Mouse (Mus musculus) lung, embryonic 15.5 days (tissue): ENCODE results near the gene Atxn2. TPM values are rescaled to one million over a fixed set of nuclear protein-coding genes. Genes with fewer than 3 reads are reported as not detected.
"Not testable (repeated sequence)": the region's sequence is repeated elsewhere in the genome, so short reads cannot be mapped to it uniquely, and the experiment has no call there.

Experiments
- ATAC-seq: fragments of 200-750 bp; cut with Nextera tagmentation; 2 replicates; pipeline ENCODE4 v1.8.0; 2017; ENCODE audit warnings: moderate number of reproducible peaks, borderline replicate concordance; ENCODE audit not compliant: low FRiP score, low TSS enrichment; ENCODE audit errors: extremely low read depth
- H3K27ac ChIP-seq: fragments of 300-500 bp; sonication (generic); 2 replicates; pipeline ENCODE4 v1.5.1; 2015; ENCODE audit warnings: moderate library complexity, mild to moderate bottlenecking, inconsistent platforms
- H3K27me3 ChIP-seq: fragments of 300-500 bp; sonication (generic); 2 replicates; pipeline ENCODE4 v1.6.1; 2015; ENCODE audit warnings: inconsistent platforms
- H3K36me3 ChIP-seq: fragments of 300-500 bp; sonication (generic); 2 replicates; pipeline ENCODE4 v1.6.1; 2015; ENCODE audit warnings: inconsistent platforms
- H3K4me1 ChIP-seq: fragments of 300-500 bp; sonication (generic); 2 replicates; pipeline ENCODE4 v1.6.1; 2015; ENCODE audit warnings: inconsistent platforms
- H3K4me2 ChIP-seq: fragments of 300-500 bp; sonication (generic); 2 replicates; pipeline ENCODE4 v1.6.1; 2015; ENCODE audit warnings: inconsistent platforms, mild to moderate bottlenecking, moderate library complexity
- H3K4me3 ChIP-seq: fragments of 300-500 bp; sonication (generic); 2 replicates; pipeline ENCODE4 v1.5.1; 2015; ENCODE audit warnings: mild to moderate bottlenecking, inconsistent platforms
- H3K9ac ChIP-seq: fragments of 300-500 bp; sonication (generic); 2 replicates; pipeline ENCODE4 v1.6.1; 2015; ENCODE audit warnings: inconsistent platforms
- H3K9me3 ChIP-seq: fragments of 300-500 bp; sonication (generic); 2 replicates; pipeline ENCODE4 v1.6.1; 2016; ENCODE audit warnings: inconsistent platforms
- WGBS: fragments of 180-500 bp; shearing (Covaris S2); methylation state at CpG from one replicate; pipeline ENCODE4 v1.1.7; 2015; 5-methylcytosine and 5-hydroxymethylcytosine counted together
- polyA plus RNA-seq: library from polyadenylated mRNA; unstranded; fragments of >200 nt; fragmentation: Nextera tagmentation; extraction: Ambion mirVana; gene quantifications from 2 replicates; pipeline ENCODE4 v1.2.1, GENCODE M21; 2015

The Atxn2 gene
- polyA plus RNA-seq, 1 experiment from 2014 or later = 60.8 TPM

- H3K9ac ChIP-seq = peak overlapping the region; percentile 92
- WGBS = 0% methylated on average over 37 of the region's 66 CpGs
- H3K4me3 ChIP-seq = peak overlapping the region; percentile 99
- peaks cover 25% of the 10 kb centered on the region for H3K4me1 ChIP-seq
- H3K27ac ChIP-seq = peak overlapping the region; percentile 97
- H3K4me2 ChIP-seq = peak overlapping the region; percentile 78
- H3K9me3 ChIP-seq = no peaks in the 10 kb centered on the region
- peaks cover 2% of the 10 kb centered on the region; the same call in 1 of the 2 replicates for H3K36me3 ChIP-seq
- no peaks in the 10 kb centered on the region for H3K27me3 ChIP-seq
- peak; percentile 47 for ATAC-seq
Observed at GRCm38 (mm10) chr5:121712232-121712933, 1.2 kb downstream of the Atxn2 start.

GRCm38 (mm10) chr5:121712934-121713538 is 1.9 kb downstream of the Atxn2 start:
- Histone ChIP-seq H3K27me3 (no peaks in the 10 kb centered on the region), H3K27ac (peak overlapping the region; percentile 97), H3K36me3 (peaks cover 5% of the 10 kb centered on the region; the same call in 1 of the 2 replicates), H3K9me3 (no peaks in the 10 kb centered on the region), H3K9ac (peak overlapping the region; percentile 92), H3K4me1 (peaks cover 25% of the 10 kb centered on the region), H3K4me2 (peak overlapping the region; percentile 78), H3K4me3 (peak overlapping the region; percentile 99)
- 1% methylated on average over 31 of the region's 32 CpGs for WGBS
- 0 out of 2 replicates have a peak, but pooled peaks have one; percentile 9 for ATAC-seq

- H3K27me3 ChIP-seq = no peaks in the 10 kb centered on the region
- H3K4me3 ChIP-seq = no peak overlapping the region
- peak overlapping the region; percentile 78 for H3K4me2 ChIP-seq
- WGBS = 61% methylated on average over 1 of the region's 1 CpGs
- H3K27ac ChIP-seq = 0 out of 2 replicates have a peak overlapping the region, but pooled peaks have one; percentile 6
- H3K36me3 ChIP-seq = peaks cover 5% of the 10 kb centered on the region; the same call in 1 of the 2 replicates
- H3K4me1 ChIP-seq = peaks cover 31% of the 10 kb centered on the region
- no peaks in the 10 kb centered on the region for H3K9me3 ChIP-seq
- H3K9ac ChIP-seq = no peak overlapping the region
- no peak for ATAC-seq
Observed at GRCm38 (mm10) chr5:121714331-121714730, 3.2 kb downstream of the Atxn2 start.

GRCm38 (mm10) chr5:121714928-121715327 is 3.8 kb downstream of the Atxn2 start:
- Histone ChIP-seq H3K36me3 (peaks cover 5% of the 10 kb centered on the region; the same call in 1 of the 2 replicates), H3K4me3 (no peak overlapping the region), H3K27me3 (no peaks in the 10 kb centered on the region), H3K4me2 (no peak overlapping the region), H3K9ac (no peak overlapping the region), H3K4me1 (peaks cover 34% of the 10 kb centered on the region), H3K9me3 (no peaks in the 10 kb centered on the region), H3K27ac (no peak overlapping the region)
- no peak for ATAC-seq
- 56% methylated on average over 6 of the region's 6 CpGs for WGBS

- 70% methylated on average over 5 of the region's 5 CpGs for WGBS
- no peak overlapping the region for H3K9ac ChIP-seq
- H3K4me3 ChIP-seq = no peak overlapping the region
- no peak for ATAC-seq
- H3K4me1 ChIP-seq = peaks cover 49% of the 10 kb centered on the region
- H3K27ac ChIP-seq = no peak overlapping the region
- H3K4me2 ChIP-seq = no peak overlapping the region
- peaks cover 5% of the 10 kb centered on the region; the same call in 1 of the 2 replicates for H3K36me3 ChIP-seq
- no peaks in the 10 kb centered on the region for H3K27me3 ChIP-seq
- no peaks in the 10 kb centered on the region for H3K9me3 ChIP-seq
Observed at GRCm38 (mm10) chr5:121718462-121718861, 7.3 kb downstream of the Atxn2 start.

GRCm38 (mm10) chr5:121720888-121721585 is 9.9 kb downstream of the Atxn2 start:
- WGBS = 87% methylated on average over 5 of the region's 5 CpGs
- peaks cover 30% of the 10 kb centered on the region for H3K4me1 ChIP-seq
- no peaks in the 10 kb centered on the region for H3K9me3 ChIP-seq
- peaks cover 5% of the 10 kb centered on the region; the same call in 1 of the 2 replicates for H3K36me3 ChIP-seq
- H3K9ac ChIP-seq = no peak overlapping the region
- H3K27ac ChIP-seq = no peak overlapping the region
- no peak overlapping the region for H3K4me3 ChIP-seq
- no peak overlapping the region for H3K4me2 ChIP-seq
- H3K27me3 ChIP-seq = no peaks in the 10 kb centered on the region
- ATAC-seq = no peak

GRCm38 (mm10) chr5:121721841-121722240 is 10.7 kb downstream of the Atxn2 start:
- Histone ChIP-seq H3K36me3 (peaks cover 5% of the 10 kb centered on the region; the same call in 1 of the 2 replicates), H3K27ac (no peak overlapping the region), H3K4me2 (no peak overlapping the region), H3K9me3 (no peaks in the 10 kb centered on the region), H3K4me1 (peaks cover 24% of the 10 kb centered on the region), H3K27me3 (no peaks in the 10 kb centered on the region), H3K4me3 (no peak overlapping the region), H3K9ac (no peak overlapping the region)
- no peak for ATAC-seq
- WGBS = 44% methylated on average over 3 of the region's 3 CpGs

GRCm38 (mm10) chr5:121724678-121725077 is 13.5 kb downstream of the Atxn2 start:
- Histone ChIP-seq H3K9me3 (no peaks in the 10 kb centered on the region), H3K4me3 (no peak overlapping the region), H3K4me2 (no peak overlapping the region), H3K27me3 (no peaks in the 10 kb centered on the region), H3K4me1 (peaks cover 15% of the 10 kb centered on the region), H3K9ac (no peak overlapping the region), H3K36me3 (0 out of 2 replicates have a peak, but pooled peaks cover 7% of the 10 kb centered on the region), H3K27ac (no peak overlapping the region)
- WGBS = 68% methylated on average over 1 of the region's 1 CpGs
- no peak for ATAC-seq

- no peak overlapping the region for H3K4me3 ChIP-seq
- no peaks in the 10 kb centered on the region for H3K9me3 ChIP-seq
- H3K4me2 ChIP-seq = no peak overlapping the region
- H3K4me1 ChIP-seq = no peaks in the 10 kb centered on the region
- 97% methylated on average over 2 of the region's 2 CpGs for WGBS
- no peak overlapping the region for H3K9ac ChIP-seq
- H3K27me3 ChIP-seq = no peaks in the 10 kb centered on the region
- H3K27ac ChIP-seq = no peak overlapping the region
- no peak for ATAC-seq
- 0 out of 2 replicates have a peak, but pooled peaks cover 7% of the 10 kb centered on the region for H3K36me3 ChIP-seq
Observed at GRCm38 (mm10) chr5:121730057-121730456, 18.9 kb downstream of the Atxn2 start.

GRCm38 (mm10) chr5:121736641-121737040 is 25.5 kb downstream of the Atxn2 start:
- H3K4me1 ChIP-seq = peaks cover 5% of the 10 kb centered on the region; the same call in 1 of the 2 replicates
- H3K27ac ChIP-seq = no peak overlapping the region
- H3K36me3 ChIP-seq = no peaks in the 10 kb centered on the region
- H3K9me3 ChIP-seq = no peaks in the 10 kb centered on the region
- no peaks in the 10 kb centered on the region for H3K27me3 ChIP-seq
- H3K9ac ChIP-seq = no peak overlapping the region
- no peak overlapping the region for H3K4me3 ChIP-seq
- H3K4me2 ChIP-seq = no peak overlapping the region
- 91% methylated on average over 3 of the region's 3 CpGs for WGBS
- ATAC-seq = no peak

GRCm38 (mm10) chr5:121738162-121738561 is 27.0 kb downstream of the Atxn2 start:
- not testable (repeated sequence) for H3K4me2 ChIP-seq, H3K9ac ChIP-seq, H3K27me3 ChIP-seq, H3K27ac ChIP-seq, H3K36me3 ChIP-seq, H3K4me3 ChIP-seq, ATAC-seq, H3K4me1 ChIP-seq, H3K9me3 ChIP-seq
- 42% methylated on average over 2 of the region's 2 CpGs for WGBS
